Mouse (Mus musculus): ENCODE measurements around the gene Rab17. TPM values are rescaled to one million over a fixed set of nuclear protein-coding genes. Genes with fewer than 3 reads are reported as not detected.
A peak's percentile ranks its signal among the peaks of the same experiment; 100 is the strongest.

Rab17 gene
- polyA plus RNA-seq, 1 experiment from 2014 or later, result not detected

GRCm38 (mm10) chr1:90981346-90981745, 11.9 kb upstream of the Rab17 start:
- Histone ChIP-seq H3K27me3 (no peaks in the 10 kb centered on the region), H3K4me2 (no peak overlapping the region), H3K4me1 (no peaks in the 10 kb centered on the region), H3K27ac (no peak overlapping the region), H3K9me3 (replicated peaks) (no peaks in the 10 kb centered on the region), H3K36me3 (ENCODE audit: poor library complexity, severe bottlenecking) (no peaks in the 10 kb centered on the region), H3K4me3 (no peak overlapping the region), H3K9ac (no peak overlapping the region)
- no peak for ATAC-seq
- 66% methylated on average over 3 of the region's 3 CpGs for WGBS

DNA sequence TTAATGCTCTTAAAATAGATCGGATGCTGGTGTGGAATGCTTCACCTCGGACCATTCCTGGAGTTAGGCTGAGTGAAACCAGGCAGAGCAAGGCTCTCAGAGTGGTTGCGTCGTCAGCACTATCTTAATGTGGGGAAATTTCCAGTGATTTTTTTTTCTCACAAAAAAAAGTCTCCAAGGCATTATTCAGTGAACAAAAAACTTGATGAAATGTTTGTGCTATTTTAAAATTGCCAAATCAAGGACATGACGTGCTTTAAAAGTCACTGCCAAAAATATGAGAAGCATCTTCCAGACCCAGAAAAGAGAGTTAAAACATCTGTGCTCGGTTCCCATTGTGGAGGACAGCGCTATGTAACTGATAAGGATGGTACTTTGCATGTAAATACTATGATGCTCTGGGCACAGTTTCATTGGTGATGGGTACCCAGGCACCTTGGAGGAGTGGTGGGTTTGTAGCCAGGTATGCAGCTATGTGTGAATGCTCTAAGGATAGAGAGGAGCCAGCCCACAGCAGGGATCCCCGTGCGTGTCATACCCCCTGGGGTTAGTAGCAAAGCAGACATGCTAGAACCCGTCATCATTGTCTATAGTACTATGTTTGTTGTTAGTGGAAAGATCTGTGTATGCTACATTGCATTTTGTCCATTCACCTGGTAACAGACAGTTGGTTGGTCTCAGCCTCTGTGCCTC, 11.3 kb upstream of the Rab17 start:
- H3K36me3 ChIP-seq (ENCODE audit: poor library complexity, severe bottlenecking), result no peaks in the 10 kb centered on the region
- H3K27me3 ChIP-seq, result no peaks in the 10 kb centered on the region
- peaks cover 1% of the 10 kb centered on the region for H3K4me1 ChIP-seq
- H3K4me3 ChIP-seq, result no peak overlapping the region
- no peak overlapping the region for H3K9ac ChIP-seq
- no peak overlapping the region for H3K4me2 ChIP-seq
- no peak; the same call in 1 of the 2 replicates for ATAC-seq
- no peak overlapping the region for H3K27ac ChIP-seq
- WGBS, result 84% methylated on average over 10 of the region's 10 CpGs
- no peaks in the 10 kb centered on the region for H3K9me3 ChIP-seq (replicated peaks)

GRCm38 (mm10) chr1:90975960-90976359, 6.5 kb upstream of the Rab17 start:
- H3K4me1 ChIP-seq, result peaks cover 25% of the 10 kb centered on the region
- no peak overlapping the region for H3K4me3 ChIP-seq
- H3K4me2 ChIP-seq, result no peak overlapping the region
- ATAC-seq, result 0 out of 2 replicates have a peak, but pooled peaks have one; percentile 12
- 76% methylated on average over 4 of the region's 4 CpGs for WGBS
- H3K27me3 ChIP-seq, result no peaks in the 10 kb centered on the region
- H3K9me3 ChIP-seq (replicated peaks), result no peaks in the 10 kb centered on the region
- H3K9ac ChIP-seq, result no peak overlapping the region
- no peak overlapping the region for H3K27ac ChIP-seq
- H3K36me3 ChIP-seq (ENCODE audit: poor library complexity, severe bottlenecking), result no peaks in the 10 kb centered on the region

DNA sequence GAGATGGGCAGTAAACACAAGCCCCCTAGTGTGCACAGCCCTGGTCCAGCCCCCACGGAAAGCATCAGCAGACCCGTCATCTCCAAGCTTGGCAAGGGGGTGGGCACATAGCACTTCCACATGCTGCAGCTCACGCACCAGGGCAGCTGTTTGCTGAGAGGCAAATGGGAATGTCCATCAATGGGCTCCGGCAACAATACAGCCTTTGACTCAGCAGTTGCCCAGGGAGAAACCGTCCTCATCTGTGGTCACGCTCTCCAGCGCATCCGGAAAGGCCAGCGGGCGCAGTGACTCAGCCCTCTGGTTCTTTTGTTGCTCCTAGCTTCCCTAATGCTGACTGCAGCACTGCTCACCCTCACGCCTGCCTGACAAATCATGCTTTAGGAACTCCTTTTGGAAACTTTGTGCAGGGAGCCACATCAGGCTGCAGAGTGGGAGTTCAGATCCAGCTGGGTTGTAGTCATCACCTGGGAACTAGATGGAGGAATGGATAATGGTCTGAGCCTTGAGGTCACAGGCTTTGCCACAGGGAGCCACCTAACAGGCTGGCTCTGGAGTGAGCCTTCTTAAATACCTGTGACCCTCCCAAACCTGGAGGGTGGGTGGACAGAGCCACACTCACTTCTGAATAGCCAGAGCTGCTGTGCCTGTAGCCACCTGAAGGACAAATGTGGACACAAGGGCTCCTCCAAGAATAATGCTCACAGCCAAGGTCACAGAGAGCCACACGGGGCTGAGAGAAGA, 5.6 kb upstream of the Rab17 start:
- peaks cover 25% of the 10 kb centered on the region for H3K4me1 ChIP-seq
- WGBS, result 8% methylated on average over 12 of the region's 12 CpGs
- no peaks in the 10 kb centered on the region for H3K27me3 ChIP-seq
- no peak overlapping the region; the same call in 1 of the 2 replicates for H3K27ac ChIP-seq
- no peak overlapping the region for H3K4me3 ChIP-seq
- H3K4me2 ChIP-seq, result peak overlapping the region; percentile 37
- peak overlapping the region; percentile 38; the same call in 1 of the 2 replicates for H3K9ac ChIP-seq
- H3K36me3 ChIP-seq (ENCODE audit: poor library complexity, severe bottlenecking), result no peaks in the 10 kb centered on the region
- peak; percentile 59; the same call in 1 of the 2 replicates for ATAC-seq
- no peaks in the 10 kb centered on the region for H3K9me3 ChIP-seq (replicated peaks)

- H3K4me1 ChIP-seq, result peaks cover 29% of the 10 kb centered on the region
- no peak overlapping the region for H3K27ac ChIP-seq
- no peaks in the 10 kb centered on the region for H3K27me3 ChIP-seq
- H3K36me3 ChIP-seq (ENCODE audit: poor library complexity, severe bottlenecking), result no peaks in the 10 kb centered on the region
- ATAC-seq, result no peak
- H3K9me3 ChIP-seq (replicated peaks), result no peaks in the 10 kb centered on the region
- WGBS, result 84% methylated on average over 2 of the region's 2 CpGs
- no peak overlapping the region for H3K4me3 ChIP-seq
- H3K9ac ChIP-seq, result no peak overlapping the region
- no peak overlapping the region for H3K4me2 ChIP-seq
Measured at GRCm38 (mm10) chr1:90973574-90973911, 4.1 kb upstream of the Rab17 start.

- Histone ChIP-seq H3K27ac (no peak overlapping the region), H3K27me3 (no peaks in the 10 kb centered on the region), H3K4me1 (peaks cover 29% of the 10 kb centered on the region), H3K4me3 (no peak overlapping the region), H3K4me2 (no peak overlapping the region), H3K9ac (no peak overlapping the region), H3K36me3 (ENCODE audit: poor library complexity, severe bottlenecking) (no peaks in the 10 kb centered on the region), H3K9me3 (replicated peaks) (no peaks in the 10 kb centered on the region)
- 18% methylated on average over 9 of the region's 9 CpGs for WGBS
- peak; percentile 73 for ATAC-seq
Measured at GRCm38 (mm10) chr1:90972911-90973573, 3.6 kb upstream of the Rab17 start.

GRCm38 (mm10) chr1:90969881-90970390, 475 bp upstream of the Rab17 start:
- Histone ChIP-seq H3K9me3 (replicated peaks) (no peaks in the 10 kb centered on the region), H3K27ac (no peak overlapping the region), H3K4me2 (no peak overlapping the region), H3K27me3 (no peaks in the 10 kb centered on the region), H3K36me3 (ENCODE audit: poor library complexity, severe bottlenecking) (no peaks in the 10 kb centered on the region), H3K4me3 (no peak overlapping the region), H3K9ac (no peak overlapping the region), H3K4me1 (peaks cover 29% of the 10 kb centered on the region)
- 76% methylated on average over 10 of the region's 10 CpGs for WGBS
- no peak for ATAC-seq

DNA sequence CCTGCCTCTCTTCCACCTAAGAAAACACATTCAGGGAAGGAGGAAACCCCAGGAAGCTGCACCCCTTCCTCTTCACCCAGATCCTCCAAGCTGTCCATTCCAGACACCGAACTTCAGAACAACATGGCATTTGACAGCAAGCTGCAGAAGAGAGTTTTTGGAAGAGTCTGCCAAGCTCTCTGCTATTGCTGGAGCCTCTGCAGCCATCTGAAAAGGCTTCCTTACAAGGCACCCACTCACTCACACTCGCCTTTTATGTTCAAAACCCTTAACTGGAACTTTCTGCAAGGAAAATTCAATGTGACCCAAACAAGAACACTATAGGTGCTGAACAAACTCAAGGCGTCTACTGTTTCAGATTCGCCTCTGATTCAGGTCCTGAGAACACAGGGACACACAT, 812 bp downstream of the Rab17 start:
- H3K4me1 ChIP-seq, result peaks cover 16% of the 10 kb centered on the region
- H3K9ac ChIP-seq, result no peak overlapping the region
- H3K4me3 ChIP-seq, result no peak overlapping the region
- no peaks in the 10 kb centered on the region for H3K36me3 ChIP-seq (ENCODE audit: poor library complexity, severe bottlenecking)
- 89% methylated on average over 4 of the region's 4 CpGs for WGBS
- H3K4me2 ChIP-seq, result no peak overlapping the region
- no peak overlapping the region for H3K27ac ChIP-seq
- ATAC-seq, result no peak
- H3K9me3 ChIP-seq (replicated peaks), result no peaks in the 10 kb centered on the region
- H3K27me3 ChIP-seq, result no peaks in the 10 kb centered on the region

- ATAC-seq, result peak; percentile 74
- no peaks in the 10 kb centered on the region for H3K36me3 ChIP-seq (ENCODE audit: poor library complexity, severe bottlenecking)
- peaks cover 19% of the 10 kb centered on the region for H3K4me1 ChIP-seq
- H3K27me3 ChIP-seq, result no peaks in the 10 kb centered on the region
- H3K9ac ChIP-seq, result no peak overlapping the region
- no peak overlapping the region for H3K4me2 ChIP-seq
- WGBS, result 45% methylated on average over 7 of the region's 7 CpGs
- H3K9me3 ChIP-seq (replicated peaks), result no peaks in the 10 kb centered on the region
- H3K4me3 ChIP-seq, result no peak overlapping the region
- H3K27ac ChIP-seq, result no peak overlapping the region
Measured at GRCm38 (mm10) chr1:90967583-90967982, 1.9 kb downstream of the Rab17 start.

GRCm38 (mm10) chr1:90962994-90963393, 6.5 kb downstream of the Rab17 start:
- 22% methylated on average over 3 of the region's 3 CpGs for WGBS

DNA sequence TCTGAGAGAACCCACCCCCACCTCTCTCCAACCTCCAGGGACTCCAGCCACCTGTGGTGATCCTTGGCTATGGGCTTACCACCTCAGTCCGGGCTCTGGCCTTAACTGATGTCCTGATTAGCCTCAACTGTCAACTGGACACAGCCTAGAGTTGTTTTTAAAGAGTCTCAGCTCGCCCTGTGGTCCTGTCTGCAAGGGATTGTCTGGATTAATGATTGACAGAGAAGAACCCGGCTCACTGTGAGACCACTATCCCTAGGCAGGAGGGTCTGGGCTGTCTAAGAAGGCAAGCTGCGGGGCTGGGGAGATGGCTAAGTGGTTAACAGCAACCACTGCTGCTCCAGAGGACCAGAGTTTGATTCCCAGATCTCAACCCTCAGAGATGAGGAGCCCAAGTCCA, 6.9 kb downstream of the Rab17 start:
- Histone ChIP-seq H3K27me3 (0 out of 2 replicates have a peak, but pooled peaks cover 5% of the 10 kb centered on the region), H3K4me3 (no peak overlapping the region), H3K9me3 (replicated peaks) (no peaks in the 10 kb centered on the region), H3K9ac (no peak overlapping the region), H3K4me1 (peaks cover 10% of the 10 kb centered on the region), H3K27ac (no peak overlapping the region), H3K4me2 (no peak overlapping the region), H3K36me3 (ENCODE audit: poor library complexity, severe bottlenecking) (no peaks in the 10 kb centered on the region)
- no peak for ATAC-seq
- WGBS, result 54% methylated on average over 4 of the region's 4 CpGs

More at GRCm38 (mm10) chr1:90962994-90963393, 6.5 kb downstream of the Rab17 start:
- H3K4me2 ChIP-seq, result no peak overlapping the region
- H3K27me3 ChIP-seq, result 0 out of 2 replicates have a peak, but pooled peaks cover 5% of the 10 kb centered on the region
- ATAC-seq, result no peak; the same call in 1 of the 2 replicates
- H3K27ac ChIP-seq, result no peak overlapping the region
- H3K9ac ChIP-seq, result no peak overlapping the region
- no peak overlapping the region for H3K4me3 ChIP-seq
- no peaks in the 10 kb centered on the region for H3K36me3 ChIP-seq (ENCODE audit: poor library complexity, severe bottlenecking)
- H3K4me1 ChIP-seq, result peaks cover 15% of the 10 kb centered on the region
- no peaks in the 10 kb centered on the region for H3K9me3 ChIP-seq (replicated peaks)
